In the genomic region with DNA sequence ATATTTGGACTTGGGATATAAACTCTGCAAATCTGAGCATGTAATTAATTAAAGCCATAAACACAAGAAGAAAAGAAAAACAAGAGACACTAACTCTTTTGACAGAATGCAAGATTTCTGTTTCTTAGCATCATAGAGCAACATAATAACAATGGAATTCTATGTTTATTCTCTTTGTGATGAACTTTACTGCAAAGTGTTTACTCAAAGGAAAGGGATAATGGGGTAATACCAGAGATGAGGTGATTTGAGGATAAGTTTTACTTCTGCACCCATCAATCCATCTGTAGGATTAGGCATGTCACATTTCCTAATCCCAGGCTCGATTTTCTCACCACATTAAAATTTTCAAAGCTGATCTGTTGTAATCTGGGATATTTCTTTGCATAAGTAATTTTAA, we compare ENCODE assay signal across 31 mouse cellular contexts.
"Had no signal": no experiment of that assay in that cellular context is flagged by ENCODE, and none has a peak within 500 bp of the region (broad histone marks: within the 10 kb centered on the region; RNA-seq: fewer than 3 reads in every experiment).

No protein-coding gene starts in this region.

- ATAC-seq: liver, embryonic 12.5 days; liver, postnatal 0 days; midbrain, embryonic 13.5 days; midbrain, embryonic 15.5 days; midbrain, embryonic 16.5 days had no signal

- H3K36me3 ChIP-seq: limb, embryonic 10.5 days; limb, embryonic 12.5 days; limb, embryonic 13.5 days; limb, embryonic 15.5 days; liver, embryonic 12.5 days; liver, embryonic 13.5 days; liver, embryonic 15.5 days; lung, embryonic 15.5 days; midbrain, embryonic 10.5 days; midbrain, embryonic 12.5 days; midbrain, embryonic 13.5 days; midbrain, embryonic 15.5 days; neural tube, embryonic 12.5 days had no signal

- H3K4me3 ChIP-seq: left cerebral cortex, adult 2 months; limb, embryonic 10.5 days; limb, embryonic 12.5 days; limb, embryonic 13.5 days; limb, embryonic 15.5 days; liver, embryonic 12.5 days; liver, embryonic 13.5 days; liver, embryonic 15.5 days; lung, embryonic 15.5 days; megakaryocyte, embryonic 14.5 days; midbrain, embryonic 10.5 days; midbrain, embryonic 12.5 days; midbrain, embryonic 13.5 days; midbrain, embryonic 15.5 days; myocyte; neural tube, embryonic 12.5 days had no signal

- H3K4me1 ChIP-seq: limb, embryonic 10.5 days; limb, embryonic 12.5 days; limb, embryonic 13.5 days; limb, embryonic 15.5 days; liver, embryonic 12.5 days; liver, embryonic 13.5 days; liver, embryonic 15.5 days; lung, embryonic 15.5 days; megakaryocyte, embryonic 14.5 days; midbrain, embryonic 10.5 days; midbrain, embryonic 12.5 days; midbrain, embryonic 13.5 days; midbrain, embryonic 15.5 days; neural tube, embryonic 12.5 days had no signal

- H3K27me3 ChIP-seq: limb, embryonic 12.5 days; limb, embryonic 13.5 days; limb, embryonic 15.5 days; liver, embryonic 12.5 days; liver, embryonic 13.5 days; liver, embryonic 15.5 days; lung, embryonic 15.5 days; megakaryocyte, embryonic 14.5 days; midbrain, embryonic 12.5 days; midbrain, embryonic 13.5 days; midbrain, embryonic 15.5 days; neural tube, embryonic 12.5 days had no signal

- H3K4me2 ChIP-seq: limb, embryonic 12.5 days; limb, embryonic 13.5 days; limb, embryonic 15.5 days; liver, embryonic 11.5 days; liver, embryonic 12.5 days; liver, embryonic 13.5 days; liver, embryonic 15.5 days; lung, embryonic 14.5 days; lung, embryonic 15.5 days; midbrain, embryonic 11.5 days; midbrain, embryonic 12.5 days; midbrain, embryonic 13.5 days; midbrain, embryonic 15.5 days; neural tube, embryonic 12.5 days had no signal

- DNase-seq: left cerebral cortex, postnatal 4 days; liver; liver, embryonic 13.5 days; liver, postnatal 0 days; lung, adult 18-20 months; lung, adult 2 months; lung, embryonic 14.5 days; lung, postnatal 10 days; lung, postnatal 14 days; lung, postnatal 36 days; midbrain, embryonic 14.5 days had no signal

- H3K9me3 ChIP-seq: limb, embryonic 10.5 days; limb, embryonic 12.5 days; limb, embryonic 13.5 days; limb, embryonic 15.5 days; liver, embryonic 12.5 days; liver, embryonic 13.5 days; liver, embryonic 15.5 days; lung, embryonic 15.5 days; megakaryocyte, embryonic 14.5 days; midbrain, embryonic 10.5 days; midbrain, embryonic 12.5 days; midbrain, embryonic 13.5 days; midbrain, embryonic 15.5 days; neural tube, embryonic 12.5 days had no signal

- H3K9ac ChIP-seq: limb, embryonic 12.5 days; limb, embryonic 13.5 days; limb, embryonic 15.5 days; liver, embryonic 12.5 days; liver, embryonic 13.5 days; liver, embryonic 14.5 days; liver, embryonic 15.5 days; liver, postnatal 0 days; lung, embryonic 14.5 days; lung, embryonic 15.5 days; midbrain, embryonic 12.5 days; midbrain, embryonic 13.5 days; midbrain, embryonic 15.5 days; neural tube, embryonic 12.5 days had no signal

- H3K27ac ChIP-seq: left cerebral cortex, adult 2 months; limb, embryonic 10.5 days; limb, embryonic 12.5 days; limb, embryonic 13.5 days; limb, embryonic 15.5 days; liver, embryonic 12.5 days; liver, embryonic 13.5 days; liver, embryonic 14.5 days; liver, embryonic 15.5 days; lung, embryonic 15.5 days; macrophage; midbrain, embryonic 10.5 days; midbrain, embryonic 12.5 days; midbrain, embryonic 13.5 days; midbrain, embryonic 15.5 days; neural tube, embryonic 12.5 days had no signal
